Mouse (Mus musculus): ENCODE data around the gene Thrsp. TPM values are rescaled to one million over a fixed set of nuclear protein-coding genes. Genes with fewer than 3 reads are reported as not detected.

Gene Thrsp
- total and polyA plus RNA-seq, 2 experiments from 2014 or later: 6.7 to 11.7 TPM

- Histone ChIP-seq H3K4me1 (ENCODE audit: insufficient read depth) (0 out of 2 replicates have a peak, but pooled peaks cover 3% of the 10 kb centered on the region), H3K27ac (ENCODE audit: low read depth, low read length) (no peak overlapping the region), H3K36me3 (ENCODE audit: insufficient read depth) (no peaks in the 10 kb centered on the region), H3K27me3 (ENCODE audit: insufficient read depth, low read length) (no peaks in the 10 kb centered on the region), H3K4me2 (ENCODE audit: low read depth) (no peak overlapping the region), H3K9ac (no peak overlapping the region), H3K4me3 (ENCODE audit: low read depth, low read length) (no peak overlapping the region), H3K9me3 (ENCODE audit: low read length) (no peaks in the 10 kb centered on the region)
- no peak for TF ChIP-seq CTCF (IDR thresholded peaks at IDR 0.05; ENCODE audit: low read depth)
- DNase-seq: no peak
- 75% methylated on average over 5 of the region's 5 CpGs for WGBS
- no peak for ATAC-seq
Measured at GRCm38 (mm10) chr7:97418717-97419116, 1.2 kb upstream of the Thrsp start.

- 0 out of 2 replicates have a peak, but pooled peaks cover 3% of the 10 kb centered on the region for H3K4me1 ChIP-seq (ENCODE audit: insufficient read depth)
- TF ChIP-seq CTCF (IDR thresholded peaks at IDR 0.05; ENCODE audit: low read depth): no peak
- no peak for ATAC-seq
Measured at GRCm38 (mm10) chr7:97416473-97416872, 1.1 kb downstream of the Thrsp start.

GRCm38 (mm10) chr7:97414915-97415687 is 2.4 kb downstream of the Thrsp start:
- Histone ChIP-seq H3K9me3 (ENCODE audit: low read length) (no peaks in the 10 kb centered on the region), H3K27me3 (ENCODE audit: insufficient read depth, low read length) (no peaks in the 10 kb centered on the region), H3K4me1 (ENCODE audit: insufficient read depth) (0 out of 2 replicates have a peak, but pooled peaks cover 3% of the 10 kb centered on the region), H3K4me2 (ENCODE audit: low read depth) (no peak overlapping the region), H3K27ac (ENCODE audit: low read depth, low read length) (no peak overlapping the region), H3K4me3 (ENCODE audit: low read depth, low read length) (no peak overlapping the region), H3K9ac (no peak overlapping the region), H3K36me3 (ENCODE audit: insufficient read depth) (peaks cover 15% of the 10 kb centered on the region)
- ATAC-seq (no peak), DNase-seq (no peak)
- no peak for TF ChIP-seq CTCF (IDR thresholded peaks at IDR 0.05; ENCODE audit: low read depth)
- 65% methylated on average over 9 of the region's 9 CpGs for WGBS

More at GRCm38 (mm10) chr7:97416473-97416872, 1.1 kb downstream of the Thrsp start:
- Histone ChIP-seq H3K36me3 (ENCODE audit: insufficient read depth) (peaks cover 4% of the 10 kb centered on the region; the same call in 1 of the 2 replicates), H3K9me3 (ENCODE audit: low read length) (no peaks in the 10 kb centered on the region), H3K4me3 (ENCODE audit: low read depth, low read length) (no peak overlapping the region), H3K9ac (no peak overlapping the region), H3K27me3 (ENCODE audit: insufficient read depth, low read length) (no peaks in the 10 kb centered on the region), H3K4me2 (ENCODE audit: low read depth) (0 out of 2 replicates have a peak overlapping the region, but pooled peaks have one; percentile 32), H3K27ac (ENCODE audit: low read depth, low read length) (no peak overlapping the region)
- 88% methylated on average over 4 of the region's 4 CpGs for WGBS
- no peak for DNase-seq

- Histone ChIP-seq H3K27me3 (ENCODE audit: insufficient read depth, low read length) (no peaks in the 10 kb centered on the region), H3K4me1 (ENCODE audit: insufficient read depth) (0 out of 2 replicates have a peak, but pooled peaks cover 3% of the 10 kb centered on the region), H3K4me2 (ENCODE audit: low read depth) (no peak overlapping the region), H3K9ac (no peak overlapping the region), H3K9me3 (ENCODE audit: low read length) (no peaks in the 10 kb centered on the region), H3K4me3 (ENCODE audit: low read depth, low read length) (no peak overlapping the region), H3K27ac (ENCODE audit: low read depth, low read length) (no peak overlapping the region), H3K36me3 (ENCODE audit: insufficient read depth) (peaks cover 20% of the 10 kb centered on the region)
- DNase-seq: no peak
- no peak for ATAC-seq
- no peak for TF ChIP-seq CTCF (IDR thresholded peaks at IDR 0.05; ENCODE audit: low read depth)
- 93% methylated on average over 1 of the region's 1 CpGs for WGBS
Measured at GRCm38 (mm10) chr7:97414426-97414825, 3.1 kb downstream of the Thrsp start.

- WGBS: 94% methylated on average over 1 of the region's 1 CpGs
Measured at GRCm38 (mm10) chr7:97413981-97414380, 3.5 kb downstream of the Thrsp start.

GRCm38 (mm10) chr7:97411575-97411974 is 6.0 kb downstream of the Thrsp start:
- ATAC-seq: no peak
- WGBS: 80% methylated on average over 3 of the region's 3 CpGs
- Histone ChIP-seq H3K4me3 (ENCODE audit: low read depth, low read length) (no peak overlapping the region), H3K4me2 (ENCODE audit: low read depth) (no peak overlapping the region), H3K9ac (no peak overlapping the region), H3K36me3 (ENCODE audit: insufficient read depth) (peaks cover 30% of the 10 kb centered on the region), H3K27me3 (ENCODE audit: insufficient read depth, low read length) (no peaks in the 10 kb centered on the region), H3K4me1 (ENCODE audit: insufficient read depth) (no peaks in the 10 kb centered on the region), H3K9me3 (ENCODE audit: low read length) (no peaks in the 10 kb centered on the region), H3K27ac (ENCODE audit: low read depth, low read length) (no peak overlapping the region)
- DNase-seq: no peak
- peak; percentile 55 for TF ChIP-seq CTCF (IDR thresholded peaks at IDR 0.05; ENCODE audit: low read depth)

More at GRCm38 (mm10) chr7:97413981-97414380, 3.5 kb downstream of the Thrsp start:
- Histone ChIP-seq H3K9ac (no peak overlapping the region), H3K36me3 (ENCODE audit: insufficient read depth) (peaks cover 23% of the 10 kb centered on the region), H3K4me3 (ENCODE audit: low read depth, low read length) (no peak overlapping the region), H3K27me3 (ENCODE audit: insufficient read depth, low read length) (no peaks in the 10 kb centered on the region), H3K4me1 (ENCODE audit: insufficient read depth) (0 out of 2 replicates have a peak, but pooled peaks cover 3% of the 10 kb centered on the region), H3K9me3 (ENCODE audit: low read length) (no peaks in the 10 kb centered on the region), H3K27ac (ENCODE audit: low read depth, low read length) (no peak overlapping the region), H3K4me2 (ENCODE audit: low read depth) (no peak overlapping the region)
- DNase-seq: no peak
- ATAC-seq: no peak
- no peak for TF ChIP-seq CTCF (IDR thresholded peaks at IDR 0.05; ENCODE audit: low read depth)

- 95% methylated on average over 2 of the region's 2 CpGs for WGBS
- no peak overlapping the region for H3K4me2 ChIP-seq (ENCODE audit: low read depth)
- ATAC-seq (no peak), DNase-seq (no peak)
- no peak overlapping the region for H3K27ac ChIP-seq (ENCODE audit: low read depth, low read length)
- TF ChIP-seq CTCF (IDR thresholded peaks at IDR 0.05; ENCODE audit: low read depth): no peak
- H3K27me3 ChIP-seq (ENCODE audit: insufficient read depth, low read length): no peaks in the 10 kb centered on the region
- H3K9me3 ChIP-seq (ENCODE audit: low read length): no peaks in the 10 kb centered on the region
- H3K4me3 ChIP-seq (ENCODE audit: low read depth, low read length): no peak overlapping the region
- H3K9ac ChIP-seq: no peak overlapping the region
- no peaks in the 10 kb centered on the region for H3K4me1 ChIP-seq (ENCODE audit: insufficient read depth)
- H3K36me3 ChIP-seq (ENCODE audit: insufficient read depth): peaks cover 30% of the 10 kb centered on the region
Measured at GRCm38 (mm10) chr7:97411106-97411505, 6.4 kb downstream of the Thrsp start.
